ENCODE assay signal across 8 mouse cellular contexts in the genomic region with DNA sequence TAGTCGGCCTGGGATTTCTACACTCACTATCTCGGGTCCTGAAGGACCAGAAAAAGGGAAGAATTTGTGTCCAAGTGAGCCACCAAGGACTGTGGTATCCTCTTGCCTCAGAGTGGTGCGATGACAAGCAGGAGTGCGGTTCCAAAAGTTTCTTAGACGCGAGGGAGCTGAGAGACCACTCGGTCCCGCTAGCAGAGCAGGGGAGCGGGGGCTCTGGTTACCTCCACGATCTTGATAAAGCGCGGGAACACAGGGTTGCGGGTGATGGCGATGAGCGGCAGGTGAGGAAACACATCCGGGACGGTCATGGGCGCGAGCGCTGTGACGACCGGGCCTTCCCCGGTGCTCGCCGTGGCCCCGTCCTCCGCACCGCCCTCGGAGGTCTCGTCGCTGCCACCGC. TPM values are rescaled to one million over a fixed set of nuclear protein-coding genes. Genes with fewer than 3 reads are reported as not detected.
DNase-seq lines count a peak whose midpoint lies in the region; ATAC-seq and TF ChIP-seq lines count a peak whose summit lies in the region.

No protein-coding gene starts in this region.

- peak overlapping the region; percentile 98 for H3K9ac ChIP-seq in limb, embryonic 15.5 days
- peak overlapping the region; percentile 88 for H3K9ac ChIP-seq in stomach, postnatal 0 days (ENCODE audit: low read length)

- no peak for TF ChIP-seq EP300 in stomach, postnatal 0 days (optimal IDR thresholded peaks at IDR 0.05)

- H3K27ac ChIP-seq in cerebellum, adult 2 months (ENCODE audit: insufficient read depth, low read length): no peak overlapping the region
- no peak overlapping the region for H3K27ac ChIP-seq in thymus, adult 2 months (ENCODE audit: control insufficient read depth, insufficient read depth, low read length)
- peak overlapping the region; percentile 85 for H3K27ac ChIP-seq in limb, embryonic 15.5 days
- H3K27ac ChIP-seq in stomach, postnatal 0 days (replicated peaks): peak overlapping the region; percentile 78

- under 1% methylated on average over 26 of the region's 32 CpGs for WGBS in cerebellum, adult 2 months
- under 1% methylated on average over 32 of the region's 32 CpGs for WGBS in thymus, adult 2 months
- WGBS in limb, embryonic 15.5 days: under 1% methylated on average over 32 of the region's 32 CpGs
- WGBS in stomach, postnatal 0 days: 0% methylated on average over 31 of the region's 32 CpGs

- no peaks in the 10 kb centered on the region for H3K9me3 ChIP-seq in limb, embryonic 15.5 days
- H3K9me3 ChIP-seq in stomach, postnatal 0 days (ENCODE audit: control insufficient read depth, low read length): no peaks in the 10 kb centered on the region

- DNase-seq in cerebellum, adult 2 months: no peak
- no peak for DNase-seq in cerebellum, postnatal 36 days
- DNase-seq in thymus, adult 2 months: no peak
- DNase-seq in thymus, postnatal 0 days (ENCODE audit: low spot score): no peak
- DNase-seq in stomach, postnatal 0 days (ENCODE audit: low spot score): no peak
- DNase-seq in thymus, postnatal 25 days: no peak
- DNase-seq in frontal cortex, postnatal 36 days (ENCODE audit: low spot score in 2 of 2): no peak

- no peak for ATAC-seq in limb, embryonic 15.5 days (ENCODE audit: insufficient number of reproducible peaks, low FRiP score, low TSS enrichment, low read depth)
- no peak; the same call in 1 of the 2 replicates for ATAC-seq in stomach, postnatal 0 days (ENCODE audit: low FRiP score, low TSS enrichment)

- no peak for TF ChIP-seq POLR2A in cerebellum, adult 2 months (IDR thresholded peaks at IDR 0.05; ENCODE audit: borderline replicate concordance, insufficient read depth, low read length)
- TF ChIP-seq POLR2A in thymus, adult 2 months (IDR thresholded peaks at IDR 0.05; ENCODE audit: control insufficient read depth, extremely low read depth, insufficient read depth, low read length, poor library complexity): no peak

- peak overlapping the region; percentile 65 for H3K4me3 ChIP-seq in cerebellum, adult 2 months (replicated peaks; ENCODE audit: insufficient read depth, low read depth, low read length)
- H3K4me3 ChIP-seq in thymus, adult 2 months (ENCODE audit: control insufficient read depth, insufficient read depth, low read length): peak overlapping the region; percentile 93
- peak overlapping the region; percentile 95 for H3K4me3 ChIP-seq in limb, embryonic 15.5 days
- H3K4me3 ChIP-seq in stomach, postnatal 0 days (ENCODE audit: low read depth, low read length): peak overlapping the region; percentile 94

- H3K36me3 ChIP-seq in thymus, adult 2 months (ENCODE audit: control insufficient read depth, insufficient read depth, low read length): no peaks in the 10 kb centered on the region
- peaks cover 31% of the 10 kb centered on the region for H3K36me3 ChIP-seq in limb, embryonic 15.5 days
- H3K36me3 ChIP-seq in stomach, postnatal 0 days (ENCODE audit: control insufficient read depth, insufficient read depth, low read length): peaks cover 8% of the 10 kb centered on the region; the same call in 1 of the 2 replicates

- peak overlapping the region; percentile 93 for H3K4me2 ChIP-seq in limb, embryonic 15.5 days
- peak overlapping the region; percentile 95 for H3K4me2 ChIP-seq in stomach, postnatal 0 days (replicated peaks; ENCODE audit: low read depth)

- TF ChIP-seq CTCF in cerebellum, adult 2 months (IDR thresholded peaks at IDR 0.05; ENCODE audit: borderline replicate concordance, insufficient read depth, low read depth, low read length): no peak
- no peak for TF ChIP-seq CTCF in thymus, adult 2 months (IDR thresholded peaks at IDR 0.05; ENCODE audit: borderline replicate concordance, control insufficient read depth, extremely low read depth, insufficient read depth, low read length, poor library complexity)
- no peak for TF ChIP-seq CTCF in stomach, postnatal 0 days (IDR thresholded peaks at IDR 0.05; ENCODE audit: low read depth)

- H3K27me3 ChIP-seq in cerebellum, adult 2 months (ENCODE audit: control insufficient read depth, insufficient read depth, low read length): no peaks in the 10 kb centered on the region
- H3K27me3 ChIP-seq in thymus, adult 2 months (ENCODE audit: control insufficient read depth, insufficient read depth, low read length): no peaks in the 10 kb centered on the region; the same call in 1 of the 2 replicates
- no peaks in the 10 kb centered on the region for H3K27me3 ChIP-seq in limb, embryonic 15.5 days
- H3K27me3 ChIP-seq in stomach, postnatal 0 days (ENCODE audit: control insufficient read depth, insufficient read depth, low read length): no peaks in the 10 kb centered on the region

- H3K4me1 ChIP-seq in cerebellum, adult 2 months (ENCODE audit: control insufficient read depth, insufficient read depth, low read length): no peaks in the 10 kb centered on the region
- peaks cover 19% of the 10 kb centered on the region for H3K4me1 ChIP-seq in thymus, adult 2 months (replicated peaks; ENCODE audit: control insufficient read depth, insufficient read depth, low read length)
- peaks cover 30% of the 10 kb centered on the region for H3K4me1 ChIP-seq in limb, embryonic 15.5 days
- peaks cover 4% of the 10 kb centered on the region; the same call in 1 of the 2 replicates for H3K4me1 ChIP-seq in stomach, postnatal 0 days (replicated peaks; ENCODE audit: control insufficient read depth, insufficient read depth)

RNA-seq across cellular contexts. Expression of gene Lonp1, which starts 0.4 kb away (rescaled TPM):
- polyA plus RNA-seq in cerebellum, adult 2 months (2012; rRNA removed): 86.0 and 88.7 TPM in 2 replicates
- polyA plus RNA-seq in thymus, adult 2 months (2012; rRNA removed): 74.5 and 82.6 TPM in 2 replicates
- 40.1 and 41.0 TPM in 2 replicates for polyA plus RNA-seq in thymus, postnatal 0 days (2015; fragmentation: Nextera tagmentation; extraction: Ambion mirVana)
- 46.5 and 49.1 TPM in 2 replicates for polyA plus RNA-seq in limb, embryonic 15.5 days (2015; fragmentation: Nextera tagmentation; extraction: Ambion mirVana)
- polyA plus RNA-seq in stomach, postnatal 0 days (2015; fragmentation: Nextera tagmentation; extraction: Ambion mirVana): 25.8 and 27.5 TPM in 2 replicates

RNA-seq across cellular contexts. Expression of gene Catsperd, which starts 1.7 kb away (rescaled TPM):
- 1.2 and 1.4 TPM in 2 replicates for polyA plus RNA-seq in cerebellum, adult 2 months (2012; rRNA removed)
- polyA plus RNA-seq in thymus, adult 2 months (2012; rRNA removed): 0.50 and 0.51 TPM in 2 replicates
- 0.09 and 0.57 TPM in 2 replicates for polyA plus RNA-seq in thymus, postnatal 0 days (2015; fragmentation: Nextera tagmentation; extraction: Ambion mirVana)
- polyA plus RNA-seq in limb, embryonic 15.5 days (2015; fragmentation: Nextera tagmentation; extraction: Ambion mirVana): 0.17 and 0.57 TPM in 2 replicates
- 0.10 and 0.18 TPM in 2 replicates for polyA plus RNA-seq in stomach, postnatal 0 days (2015; fragmentation: Nextera tagmentation; extraction: Ambion mirVana)

RNA-seq across cellular contexts. Expression of gene Rpl36, which starts 13.0 kb away (rescaled TPM):
- 1,004 and 1,008 TPM in 2 replicates for polyA plus RNA-seq in cerebellum, adult 2 months (2012; rRNA removed)
- polyA plus RNA-seq in thymus, adult 2 months (2012; rRNA removed): 3,463 and 3,864 TPM in 2 replicates
- 2,991 and 3,020 TPM in 2 replicates for polyA plus RNA-seq in thymus, postnatal 0 days (2015; fragmentation: Nextera tagmentation; extraction: Ambion mirVana)
- polyA plus RNA-seq in limb, embryonic 15.5 days (2015; fragmentation: Nextera tagmentation; extraction: Ambion mirVana): 1,472 and 1,900 TPM in 2 replicates
- polyA plus RNA-seq in stomach, postnatal 0 days (2015; fragmentation: Nextera tagmentation; extraction: Ambion mirVana): 2,079 and 2,215 TPM in 2 replicates

RNA-seq across cellular contexts. Expression of gene 2410015M20Rik, which starts 16.7 kb away (rescaled TPM):
- 154 and 169 TPM in 2 replicates for polyA plus RNA-seq in cerebellum, adult 2 months (2012; rRNA removed)
- 117 and 145 TPM in 2 replicates for polyA plus RNA-seq in thymus, adult 2 months (2012; rRNA removed)
- 306 and 315 TPM in 2 replicates for polyA plus RNA-seq in thymus, postnatal 0 days (2015; fragmentation: Nextera tagmentation; extraction: Ambion mirVana)
- 257 and 269 TPM in 2 replicates for polyA plus RNA-seq in limb, embryonic 15.5 days (2015; fragmentation: Nextera tagmentation; extraction: Ambion mirVana)
- polyA plus RNA-seq in stomach, postnatal 0 days (2015; fragmentation: Nextera tagmentation; extraction: Ambion mirVana): 327 and 335 TPM in 2 replicates

RNA-seq across cellular contexts. Expression of gene Safb, which starts 41.6 kb away (rescaled TPM):
- 139 and 141 TPM in 2 replicates for polyA plus RNA-seq in cerebellum, adult 2 months (2012; rRNA removed)
- polyA plus RNA-seq in thymus, adult 2 months (2012; rRNA removed): 196 and 222 TPM in 2 replicates
- polyA plus RNA-seq in thymus, postnatal 0 days (2015; fragmentation: Nextera tagmentation; extraction: Ambion mirVana): 76.0 and 83.6 TPM in 2 replicates
- 80.6 and 94.2 TPM in 2 replicates for polyA plus RNA-seq in limb, embryonic 15.5 days (2015; fragmentation: Nextera tagmentation; extraction: Ambion mirVana)
- 34.7 and 38.6 TPM in 2 replicates for polyA plus RNA-seq in stomach, postnatal 0 days (2015; fragmentation: Nextera tagmentation; extraction: Ambion mirVana)

Comparison
In these comparisons a context has a peak if more than half of its experiments do, and no peak if none do; other contexts are left out.
1. H3K27ac ChIP-seq: peak in limb, embryonic 15.5 days (single experiment) and stomach, postnatal 0 days (single experiment); none in cerebellum, adult 2 months (single experiment) and thymus, adult 2 months (single experiment).
2. Peak in every context shown above with its lines, with median percentiles within 50 percentile points of each other: H3K4me3 ChIP-seq.